ENCODE assay signal across 7 mouse cellular contexts in the genomic region with DNA sequence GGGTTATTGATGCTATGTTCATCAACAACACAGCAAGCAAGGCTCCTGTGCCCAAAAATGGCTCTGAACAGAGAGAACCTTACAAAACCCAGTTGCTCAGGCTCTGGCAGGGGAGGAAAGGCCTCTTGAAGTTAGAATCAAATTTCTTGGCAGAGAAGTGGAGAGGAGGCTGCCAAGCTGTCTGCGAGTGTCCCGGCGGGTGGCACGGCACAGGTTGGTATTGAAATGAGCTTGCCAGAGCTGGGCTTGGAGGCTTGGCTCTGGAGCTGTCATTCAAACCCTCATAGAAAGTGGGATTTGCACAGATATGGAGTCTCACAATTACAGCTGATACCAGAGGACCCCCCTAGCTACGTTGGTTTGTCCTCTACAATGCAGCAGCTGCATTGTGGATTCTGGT.
DNase-seq lines count a peak whose midpoint lies in the region; ATAC-seq and TF ChIP-seq lines count a peak whose summit lies in the region.

No protein-coding gene starts in this region.

- peak; percentile 55; the same call in 1 of the 2 replicates for ATAC-seq in midbrain, embryonic 15.5 days (replicated peaks)
- no peak for ATAC-seq in midbrain, embryonic 13.5 days
- peak; percentile 87 for ATAC-seq in forebrain, postnatal 0 days

- peak overlapping the region; percentile 63 for H3K27ac ChIP-seq in midbrain, embryonic 15.5 days
- H3K27ac ChIP-seq in midbrain, embryonic 13.5 days: no peak overlapping the region
- no peak overlapping the region for H3K27ac ChIP-seq in forebrain, postnatal 0 days (ENCODE audit: low read depth, low read length)
- H3K27ac ChIP-seq in layer of hippocampus, adult 2 months: peak overlapping the region; percentile 11; the same call in 1 of the 2 replicates

- H3K4me1 ChIP-seq in midbrain, embryonic 15.5 days: 0 out of 2 replicates have a peak, but pooled peaks cover 6% of the 10 kb centered on the region
- H3K4me1 ChIP-seq in midbrain, embryonic 13.5 days (replicated peaks): peaks cover 15% of the 10 kb centered on the region
- peaks cover 8% of the 10 kb centered on the region; the same call in 1 of the 2 replicates for H3K4me1 ChIP-seq in forebrain, postnatal 0 days (ENCODE audit: insufficient read depth)

- WGBS in midbrain, embryonic 15.5 days: 53% methylated on average over 5 of the region's 5 CpGs
- WGBS in midbrain, embryonic 13.5 days: 85% methylated on average over 5 of the region's 5 CpGs
- WGBS in forebrain, postnatal 0 days: 18% methylated on average over 5 of the region's 5 CpGs

- H3K27me3 ChIP-seq in midbrain, embryonic 15.5 days (replicated peaks): no peaks in the 10 kb centered on the region
- H3K27me3 ChIP-seq in midbrain, embryonic 13.5 days: no peaks in the 10 kb centered on the region
- no peaks in the 10 kb centered on the region for H3K27me3 ChIP-seq in forebrain, postnatal 0 days (ENCODE audit: insufficient read depth, low read length)

- no peak overlapping the region for H3K4me3 ChIP-seq in midbrain, embryonic 15.5 days
- H3K4me3 ChIP-seq in midbrain, embryonic 13.5 days (replicated peaks): no peak overlapping the region
- H3K4me3 ChIP-seq in forebrain, postnatal 0 days (ENCODE audit: low read depth, low read length): no peak overlapping the region
- no peak overlapping the region for H3K4me3 ChIP-seq in layer of hippocampus, adult 2 months

- peak; percentile 81 for DNase-seq in forebrain, postnatal 0 days
- DNase-seq in layer of hippocampus, adult 2 months (ENCODE audit: low spot score in 2 of 2): peak; percentile 64 to 77
- DNase-seq in right cerebral cortex, postnatal 4 days: peak; percentile 40
- no peak for DNase-seq in kidney, adult 9 months
- no peak for DNase-seq in ovary, adult 18-20 months (ENCODE audit: low spot score)

- H3K9me3 ChIP-seq in midbrain, embryonic 15.5 days: no peaks in the 10 kb centered on the region
- H3K9me3 ChIP-seq in midbrain, embryonic 13.5 days: no peaks in the 10 kb centered on the region
- H3K9me3 ChIP-seq in forebrain, postnatal 0 days (ENCODE audit: low read length): no peaks in the 10 kb centered on the region

- no peak overlapping the region for H3K4me2 ChIP-seq in midbrain, embryonic 15.5 days
- H3K4me2 ChIP-seq in midbrain, embryonic 13.5 days (replicated peaks): no peak overlapping the region
- H3K4me2 ChIP-seq in forebrain, postnatal 0 days (ENCODE audit: low read depth): no peak overlapping the region

- H3K36me3 ChIP-seq in midbrain, embryonic 15.5 days (replicated peaks): no peaks in the 10 kb centered on the region; the same call in 1 of the 2 replicates
- peaks cover 26% of the 10 kb centered on the region for H3K36me3 ChIP-seq in midbrain, embryonic 13.5 days
- peaks cover 6% of the 10 kb centered on the region for H3K36me3 ChIP-seq in forebrain, postnatal 0 days (ENCODE audit: insufficient read depth)

- TF ChIP-seq CTCF in forebrain, postnatal 0 days (IDR thresholded peaks at IDR 0.05; ENCODE audit: low read depth): no peak
- TF ChIP-seq CTCF in layer of hippocampus, adult 2 months (conservative IDR thresholded peaks at IDR 0.05): no peak

- H3K9ac ChIP-seq in midbrain, embryonic 15.5 days: no peak overlapping the region
- H3K9ac ChIP-seq in midbrain, embryonic 13.5 days (replicated peaks): no peak overlapping the region
- H3K9ac ChIP-seq in forebrain, postnatal 0 days: no peak overlapping the region

Comparison
In these comparisons a context has a peak if more than half of its experiments do, and no peak if none do; other contexts are left out.
1. H3K27ac ChIP-seq: peak in midbrain, embryonic 15.5 days (single experiment) and layer of hippocampus, adult 2 months (single experiment); none in midbrain, embryonic 13.5 days (single experiment) and forebrain, postnatal 0 days (single experiment).
2. DNase-seq: peak in forebrain, postnatal 0 days (single experiment), layer of hippocampus, adult 2 months (2 of 2) and right cerebral cortex, postnatal 4 days (single experiment); none in kidney, adult 9 months (single experiment) and ovary, adult 18-20 months (single experiment).